Mouse (Mus musculus): ENCODE measurements around the gene Cpeb3.

DNA sequence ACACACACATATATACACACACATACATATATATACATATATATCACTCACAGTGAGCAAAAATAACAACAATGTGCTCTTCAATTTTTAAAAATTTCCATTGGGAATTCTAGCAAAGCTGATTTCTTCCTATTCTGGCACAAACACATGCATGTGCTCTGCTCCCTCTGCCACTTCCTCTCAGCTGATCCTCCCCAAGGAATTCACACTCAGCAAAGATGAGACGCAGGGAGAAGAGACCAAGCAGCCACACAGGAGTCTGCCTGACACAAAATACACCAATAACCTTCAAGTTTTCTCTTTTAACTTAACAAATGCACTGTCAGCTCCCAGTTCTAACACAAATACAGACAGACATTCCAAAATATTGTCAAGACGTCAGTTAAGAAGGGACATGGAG lies 89.1 kb downstream of the Cpeb3 start:
- TF ChIP-seq TAL1 (conservative IDR thresholded peaks at IDR 0.05; ENCODE audit: low read depth, low read length) (no peak), CTCF (IDR thresholded peaks at IDR 0.05; ENCODE audit: low read depth, low read length) (no peak), GATA1 (IDR thresholded peaks at IDR 0.05; ENCODE audit: borderline replicate concordance, low read length) (no peak), GATA2 (IDR thresholded peaks at IDR 0.05; ENCODE audit: borderline replicate concordance, low read depth, low read length) (no peak), POLR2AphosphoS5 (IDR thresholded peaks at IDR 0.05; ENCODE audit: insufficient replicate concordance, low read depth, low read length) (no peak)
